Mouse (Mus musculus): ENCODE results near the gene Fabp7.

Fabp7 gene

GRCm38 (mm10) chr10:57799486-57799885 is 14.8 kb downstream of the Fabp7 start:
- DNase-seq (ENCODE audit: low spot score in 2 of 2): peak in 1 of 2 experiments; percentile 14

- peak in 1 of 2 experiments; percentile 47 for DNase-seq (ENCODE audit: low spot score in 2 of 2)
Observed at GRCm38 (mm10) chr10:57807754-57808153, 23.1 kb downstream of the Fabp7 start.

GRCm38 (mm10) chr10:57812161-57812856 is 27.6 kb downstream of the Fabp7 start:
- DNase-seq (ENCODE audit: low spot score in 2 of 2): no peak

- no peak for DNase-seq (ENCODE audit: low spot score in 2 of 2)
Observed at GRCm38 (mm10) chr10:57814295-57814694, 29.6 kb downstream of the Fabp7 start.

GRCm38 (mm10) chr10:57815869-57816268 is 31.2 kb downstream of the Fabp7 start:
- no peak for DNase-seq (ENCODE audit: low spot score in 2 of 2)

GRCm38 (mm10) chr10:57819209-57819608 is 34.5 kb downstream of the Fabp7 start:
- DNase-seq (ENCODE audit: low spot score in 2 of 2): no peak

GRCm38 (mm10) chr10:57822473-57822872 is 37.8 kb downstream of the Fabp7 start:
- no peak for DNase-seq (ENCODE audit: low spot score in 2 of 2)

- DNase-seq (ENCODE audit: low spot score in 2 of 2): no peak
Observed at GRCm38 (mm10) chr10:57828649-57829048, 44.0 kb downstream of the Fabp7 start.

- no peak for DNase-seq (ENCODE audit: low spot score in 2 of 2)
Observed at GRCm38 (mm10) chr10:57829621-57830020, 44.9 kb downstream of the Fabp7 start.

GRCm38 (mm10) chr10:57835094-57835493 is 50.4 kb downstream of the Fabp7 start:
- DNase-seq (ENCODE audit: low spot score in 2 of 2): no peak

- DNase-seq (ENCODE audit: low spot score in 2 of 2): no peak
Observed at GRCm38 (mm10) chr10:57835982-57836381, 51.3 kb downstream of the Fabp7 start.
